Mouse (Mus musculus) urinary bladder, postnatal 25 days (tissue): ENCODE measurements around the gene Il34.

Source experiments
- DNase-seq: peaks from one replicate; pipeline ENCODE4 v3.0.0; 2022; ENCODE audit warnings: low spot score

Il34 gene

DNA sequence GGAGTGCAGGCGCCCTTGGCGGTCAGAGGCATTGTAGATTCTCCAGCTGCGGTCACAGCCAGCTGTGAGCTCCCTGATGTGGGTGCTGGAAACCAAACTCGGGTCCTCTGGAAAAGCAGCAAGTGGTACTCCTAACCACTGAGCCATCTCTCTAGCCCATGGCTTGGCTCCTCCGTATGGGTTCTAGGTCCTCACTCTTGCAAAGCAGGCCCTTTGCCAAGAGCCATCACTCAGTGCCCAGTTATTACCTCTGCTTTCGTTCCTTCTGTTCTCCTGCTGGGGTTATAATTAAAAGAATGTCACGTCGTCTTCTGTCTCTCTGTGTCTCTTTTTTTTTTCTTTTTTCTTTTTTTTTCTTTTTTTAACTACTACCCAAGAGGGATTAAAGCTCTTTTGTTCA lies 72.7 kb downstream of the Il34 start:
- DNase-seq, result no peak

DNA sequence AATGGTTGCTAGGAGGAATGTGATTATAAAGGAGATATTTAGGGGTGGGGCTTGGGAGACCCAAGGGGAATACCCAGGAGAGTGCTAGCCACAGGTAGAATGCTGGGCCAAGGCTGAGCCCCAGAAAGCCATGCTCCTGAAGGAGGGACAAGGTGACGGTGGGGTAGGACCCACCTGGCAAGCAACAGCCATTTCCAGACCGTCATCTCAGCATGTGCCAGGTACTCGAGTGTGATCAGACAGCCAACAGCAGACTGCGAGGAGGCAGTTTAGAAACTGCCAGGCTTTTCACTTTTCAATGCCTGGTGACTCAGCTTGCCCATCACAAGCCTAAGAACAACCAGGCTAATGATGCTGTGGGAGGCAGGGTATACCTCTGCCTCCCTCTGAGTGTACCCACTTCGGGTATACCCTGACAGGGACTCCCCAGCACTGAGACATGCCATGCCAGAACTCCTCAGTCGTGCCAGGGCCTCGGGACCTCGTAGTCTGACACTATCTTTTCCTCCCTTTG lies 74.3 kb downstream of the Il34 start:
- no peak for DNase-seq

DNA sequence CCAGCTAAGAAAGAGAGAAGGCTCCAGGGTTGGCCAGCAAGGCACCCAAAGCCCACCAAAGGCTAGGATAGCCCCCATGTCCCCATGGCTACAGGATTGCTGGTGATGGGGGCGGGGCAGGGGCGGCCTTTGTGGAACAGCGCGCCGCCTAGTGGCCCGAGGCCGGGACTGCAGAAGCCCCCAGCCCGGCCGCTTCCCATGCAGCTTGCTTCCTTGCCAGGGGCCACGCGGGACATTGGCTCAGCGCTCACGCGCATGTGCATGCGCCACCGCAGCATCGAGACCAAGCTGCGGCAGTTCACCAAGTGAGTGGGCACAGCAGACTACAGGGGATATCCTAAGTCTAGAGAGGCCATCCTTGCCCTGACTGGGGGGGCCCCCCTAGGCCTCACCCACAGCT lies 78.8 kb downstream of the Il34 start:
- peak; percentile 34 for DNase-seq

DNA sequence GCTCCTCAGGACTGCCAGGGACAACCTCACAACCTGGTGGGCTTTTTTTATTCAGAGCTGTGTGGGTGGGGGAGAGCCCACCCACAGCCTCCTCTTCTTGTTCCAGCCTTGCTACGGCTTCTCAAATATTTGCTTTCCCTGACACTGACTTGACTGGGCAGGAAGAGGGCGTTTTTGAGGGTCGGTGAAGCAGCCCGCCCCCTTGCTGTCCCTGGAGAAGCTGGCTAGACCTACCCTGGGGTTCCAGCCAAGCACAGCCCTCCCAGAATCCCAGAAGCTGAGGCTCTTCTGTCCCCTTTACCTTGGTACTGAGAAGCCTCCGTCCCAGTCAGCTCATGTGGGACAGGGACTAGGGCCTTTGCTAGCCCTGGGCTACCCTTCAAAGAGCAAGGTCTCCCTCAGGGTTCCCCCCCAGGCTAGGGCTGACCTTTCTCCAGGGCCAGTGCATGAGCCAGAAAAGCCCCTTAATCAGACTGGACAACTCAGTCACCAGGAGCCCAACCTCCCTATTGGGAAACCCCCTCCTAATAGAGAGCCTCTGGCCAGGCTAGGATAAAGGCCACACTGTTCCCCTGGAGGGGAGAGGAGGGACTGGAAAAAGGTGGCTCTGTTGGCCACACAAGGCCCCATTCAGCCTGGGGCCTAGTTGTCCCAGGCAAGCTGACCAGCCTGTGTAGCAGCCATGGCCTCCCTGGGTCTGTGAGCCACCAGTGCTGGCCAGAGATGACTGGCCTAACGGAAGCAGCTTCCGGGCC lies 80.5 kb downstream of the Il34 start:
- DNase-seq, result no peak

DNA sequence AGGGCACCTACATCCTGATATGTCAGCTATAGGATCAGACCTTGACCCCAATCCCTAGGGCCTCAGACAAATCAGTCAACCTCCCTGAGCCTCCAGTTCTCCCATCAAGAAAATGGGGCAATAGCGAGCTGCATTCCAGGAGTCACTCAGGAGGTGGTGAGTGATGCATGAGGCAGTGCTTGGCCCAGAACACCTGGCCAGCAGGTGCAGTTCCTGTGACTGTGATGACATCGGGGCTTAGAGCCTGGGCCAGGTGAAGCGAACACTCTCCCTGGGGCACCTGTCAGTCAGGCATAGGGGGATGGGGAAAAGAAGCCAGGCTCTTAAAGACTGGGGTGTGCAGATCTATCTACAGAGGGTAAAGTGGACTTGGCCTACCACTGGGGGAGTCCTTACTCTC lies 81.2 kb downstream of the Il34 start:
- DNase-seq, result no peak

DNA sequence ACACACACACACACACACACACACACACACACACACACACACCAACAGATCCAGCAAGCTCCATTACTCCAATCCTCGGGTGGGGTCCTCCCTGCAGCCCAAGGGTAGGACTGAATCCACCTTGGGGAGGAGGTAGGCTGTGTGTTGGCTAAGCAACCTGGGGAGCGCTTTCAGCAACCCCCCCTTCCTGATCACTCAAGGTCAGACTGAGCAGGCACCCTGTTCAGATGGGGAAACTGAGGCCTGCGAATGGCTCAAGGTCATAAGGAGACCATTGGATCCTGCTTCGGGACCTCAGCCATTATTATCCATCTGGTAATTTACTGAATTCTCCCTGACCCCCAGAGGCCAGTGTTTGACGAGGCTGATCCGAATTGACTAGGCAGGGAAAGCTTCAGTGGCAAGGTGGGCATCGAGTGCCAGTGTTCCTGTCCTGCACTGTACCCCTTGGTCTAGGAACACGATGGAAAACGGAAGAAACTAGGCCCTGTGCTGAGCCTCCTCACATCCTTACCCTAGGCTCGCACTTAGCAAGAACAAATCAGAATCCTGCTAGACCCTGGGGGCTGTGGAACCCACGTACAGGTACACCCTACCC lies 83.2 kb downstream of the Il34 start:
- DNase-seq, result no peak

DNA sequence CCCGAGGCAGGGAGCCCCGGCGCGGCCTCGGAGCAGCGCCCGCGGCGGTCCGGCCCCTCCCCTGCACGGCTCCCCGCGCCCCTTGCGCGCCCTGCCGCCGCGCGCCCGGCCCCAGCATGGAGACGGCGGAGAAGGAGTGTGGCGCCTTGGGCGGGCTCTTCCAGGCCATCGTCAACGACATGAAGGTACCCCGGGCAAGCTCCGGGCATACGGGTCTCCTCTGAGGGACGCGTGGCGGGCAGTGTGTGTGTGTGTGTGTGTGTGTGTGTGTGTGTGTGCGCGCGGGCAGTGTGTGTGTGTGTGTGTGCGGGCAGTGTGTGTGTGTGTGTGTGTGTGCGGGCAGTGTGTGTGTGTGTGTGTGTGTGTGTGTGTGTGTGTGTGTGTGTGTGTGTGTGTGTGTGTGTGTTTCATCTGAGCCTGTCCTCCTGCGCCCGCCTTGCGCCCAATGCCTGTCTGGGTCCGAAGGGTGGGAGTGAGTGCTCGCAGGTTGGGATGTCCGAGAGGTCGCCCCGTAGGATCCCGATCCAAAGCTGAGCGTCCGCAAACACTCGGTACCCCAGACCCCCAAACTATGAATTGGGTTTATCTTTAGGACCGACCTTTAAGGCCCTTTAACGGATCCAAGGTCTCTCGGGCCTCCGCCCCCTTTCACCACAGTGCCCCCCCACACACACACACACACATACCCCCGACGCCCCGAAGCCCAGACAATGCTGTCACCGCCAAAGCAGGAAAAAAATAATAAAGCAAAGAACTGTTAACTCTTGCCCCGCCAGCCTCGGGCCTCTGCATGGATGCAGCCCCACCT lies 83.9 kb downstream of the Il34 start:
- DNase-seq, result peak; percentile 47

DNA sequence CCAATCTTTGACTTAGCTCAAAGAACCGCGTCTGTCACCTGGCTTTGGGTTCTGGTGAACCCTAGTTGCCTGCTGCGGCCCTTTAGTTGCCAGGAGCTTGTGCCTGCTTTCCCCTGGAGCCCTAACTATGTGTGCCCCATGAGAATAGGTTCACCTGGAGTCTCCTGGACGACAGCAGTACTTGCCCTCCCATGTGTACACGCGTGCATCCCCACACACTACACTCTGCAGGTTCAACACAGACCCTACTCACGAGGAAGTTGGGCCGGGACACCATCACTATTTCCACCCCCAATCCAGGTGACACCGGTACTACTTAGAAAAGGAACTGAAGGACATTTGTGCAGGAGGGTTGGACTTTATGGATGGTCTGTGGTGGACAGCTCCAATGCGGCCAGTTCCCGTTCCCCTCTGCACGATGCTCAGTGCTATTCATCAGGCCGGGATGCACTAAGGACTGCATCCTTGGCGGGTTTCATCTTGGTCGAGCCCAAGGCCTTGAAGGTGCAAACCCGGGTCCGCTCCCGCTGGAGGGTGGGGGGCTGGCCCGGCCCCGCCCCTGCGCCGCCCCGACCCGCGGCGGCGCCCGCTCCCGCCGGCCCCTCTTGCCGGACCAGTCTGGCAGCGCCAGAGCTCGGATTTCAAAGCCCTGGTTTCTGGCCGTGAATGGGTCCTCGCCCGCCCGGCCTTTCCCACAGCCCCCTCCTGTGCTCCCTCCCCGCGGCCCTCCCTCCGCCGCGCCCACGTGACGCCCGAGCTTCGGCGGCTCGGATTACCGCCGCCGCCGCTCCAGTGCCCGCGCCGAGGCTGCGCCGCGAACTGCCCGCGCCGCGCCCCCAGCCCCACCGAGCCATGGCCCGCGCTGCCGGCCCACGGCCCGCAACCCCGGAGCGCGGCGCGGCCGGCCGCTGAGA lies 84.8 kb downstream of the Il34 start, which contains the start of gene Mtss1l:
TSS of gene Mtss1l (plus strand) at position 792 of the 914 bp plus-strand sequence.
- DNase-seq, result peak; percentile 65

DNA sequence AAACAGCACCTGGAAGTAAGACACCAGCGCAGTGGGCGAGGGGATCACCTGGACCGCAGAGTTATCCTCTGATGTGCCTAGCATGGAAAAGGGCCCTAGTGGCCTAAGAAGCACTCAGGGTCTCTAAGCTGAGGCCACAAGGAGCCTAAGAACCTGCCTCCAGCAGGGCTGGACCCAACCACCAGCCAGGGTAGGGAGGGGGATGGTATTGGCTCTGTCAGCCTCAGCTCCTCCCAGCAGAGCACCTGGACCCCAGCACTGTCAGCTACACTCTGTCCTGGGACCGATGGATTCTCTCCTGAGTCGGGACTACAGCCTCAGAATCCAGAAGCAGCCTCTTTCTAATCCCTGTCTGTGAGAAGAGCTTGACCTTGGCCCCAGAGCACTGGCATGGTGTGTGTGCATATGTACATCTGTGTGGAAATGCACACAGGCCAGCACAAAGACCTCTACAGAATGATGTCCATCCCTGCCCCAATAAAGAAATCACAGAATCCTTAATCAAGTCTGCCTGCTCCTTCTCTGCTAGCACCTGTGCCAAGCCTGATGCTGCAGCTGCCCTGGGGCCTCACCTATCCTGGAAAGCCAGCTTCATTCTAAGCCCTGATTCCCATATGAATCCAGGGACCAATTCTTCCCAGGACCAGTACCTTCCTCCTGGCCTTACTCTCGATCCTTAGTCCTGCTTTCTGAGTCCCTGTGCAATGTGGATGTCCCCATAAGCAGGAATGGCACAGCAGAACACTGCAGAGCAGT lies 85.6 kb downstream of the Il34 start:
- no peak for DNase-seq

DNA sequence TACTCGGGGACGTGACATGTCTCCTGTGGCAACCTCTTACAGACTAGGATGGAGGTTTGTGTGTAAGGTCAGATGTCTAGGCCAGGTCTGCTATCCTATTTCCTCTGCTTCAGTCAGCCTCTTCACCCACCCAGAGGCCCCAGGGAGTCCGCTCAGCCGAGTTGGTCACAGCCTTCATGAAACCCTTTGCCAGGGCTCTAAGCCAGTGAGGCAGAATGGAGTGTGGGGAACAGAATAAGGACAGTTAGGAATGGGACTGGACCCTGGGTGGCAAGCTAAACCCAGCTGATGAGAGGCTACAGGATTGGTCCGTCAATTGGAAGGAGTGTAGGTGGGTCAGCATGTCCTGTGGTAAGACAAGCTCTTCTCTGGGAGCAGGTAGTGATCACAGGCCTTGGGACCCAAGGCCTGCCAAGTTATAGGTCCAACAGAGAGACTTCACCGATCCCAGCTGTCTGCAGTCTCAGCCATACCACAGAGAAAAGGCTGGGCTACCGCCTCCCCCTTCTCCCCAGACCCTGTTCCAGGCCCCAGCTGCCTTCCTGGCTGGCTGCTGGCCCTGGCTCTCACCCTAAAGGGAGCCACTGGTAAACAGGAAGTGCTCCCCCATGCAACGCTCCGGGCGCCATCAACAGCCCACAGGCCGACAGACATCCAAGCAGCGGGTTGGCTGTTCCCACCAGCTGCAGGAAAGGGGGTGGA lies 86.6 kb downstream of the Il34 start:
- DNase-seq, result no peak

DNA sequence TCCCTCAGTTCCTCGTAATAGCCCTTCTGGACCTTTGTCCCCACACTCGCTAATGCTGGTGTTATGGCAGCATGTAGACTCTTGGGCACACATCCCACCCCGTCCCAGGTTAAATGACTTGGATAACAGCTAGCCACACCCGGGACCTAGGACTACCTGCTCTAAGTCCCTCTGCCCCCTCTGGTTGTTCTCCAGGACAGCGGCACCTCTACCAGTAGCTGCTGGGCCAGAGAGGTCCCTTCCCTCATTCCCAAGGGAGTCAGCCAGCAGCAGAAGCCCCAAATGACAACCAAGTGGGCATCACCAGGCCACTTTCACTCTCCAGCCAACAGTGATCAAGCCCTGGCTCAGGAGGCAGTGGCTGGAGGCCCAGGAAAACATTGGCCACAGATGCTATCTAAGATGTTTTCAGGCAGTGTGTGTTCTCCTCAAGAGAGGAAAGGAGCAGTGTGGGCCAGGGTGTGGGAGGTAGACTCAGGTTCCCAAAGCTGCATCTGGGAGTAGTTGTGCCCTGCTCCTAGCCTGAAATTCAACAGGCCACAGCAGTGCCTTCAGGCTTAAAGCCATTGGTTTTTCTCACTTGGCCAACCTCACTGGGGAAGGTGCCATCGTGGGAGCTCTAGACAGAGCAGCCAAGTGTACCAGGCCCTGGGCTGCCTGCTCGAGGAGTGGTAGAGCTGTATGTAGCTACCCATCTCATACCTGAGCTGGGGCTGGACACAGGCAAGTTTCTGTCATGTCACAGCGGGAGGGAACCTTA lies 87.3 kb downstream of the Il34 start:
- DNase-seq, result no peak

DNA sequence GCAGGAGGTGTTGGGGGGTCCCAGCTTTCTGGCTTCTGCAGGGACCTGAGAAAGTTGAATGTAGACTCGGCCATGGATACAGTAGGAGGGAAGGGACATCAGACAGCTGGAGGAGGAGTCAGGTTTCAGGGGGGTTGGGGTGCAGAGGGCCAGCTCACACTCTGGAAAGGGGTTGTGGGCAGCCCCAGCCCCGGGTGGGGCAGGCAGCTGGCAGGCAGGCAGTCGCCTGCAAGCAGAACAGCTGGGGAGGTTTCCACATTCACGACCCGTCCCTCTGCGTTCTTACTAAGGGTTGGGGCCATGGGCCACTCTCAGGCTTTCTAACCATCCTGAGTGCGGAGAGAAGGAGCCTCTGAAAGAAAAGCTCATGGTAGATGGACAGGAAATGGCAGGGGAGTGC lies 88.6 kb downstream of the Il34 start:
- DNase-seq, result no peak

DNA sequence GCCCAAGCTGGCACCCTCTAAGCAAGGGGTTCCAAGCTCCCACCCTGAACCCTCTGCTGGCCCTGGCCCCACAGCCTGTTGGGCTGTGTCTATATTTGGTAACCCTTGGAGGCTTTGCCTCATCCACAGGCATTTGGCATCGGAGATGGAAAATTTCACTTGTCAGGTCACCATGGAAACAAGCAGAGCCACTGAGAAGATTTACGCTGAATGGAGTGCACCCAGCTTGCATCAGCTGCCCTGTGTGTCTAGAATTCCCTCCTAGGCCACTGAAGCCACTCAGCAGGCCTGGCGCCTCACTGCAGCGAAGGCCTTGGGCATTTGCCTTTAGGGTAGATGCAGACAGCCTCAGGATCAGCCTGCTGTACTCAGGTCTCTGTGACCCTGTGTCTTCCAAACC lies 89.6 kb downstream of the Il34 start:
- no peak for DNase-seq

DNA sequence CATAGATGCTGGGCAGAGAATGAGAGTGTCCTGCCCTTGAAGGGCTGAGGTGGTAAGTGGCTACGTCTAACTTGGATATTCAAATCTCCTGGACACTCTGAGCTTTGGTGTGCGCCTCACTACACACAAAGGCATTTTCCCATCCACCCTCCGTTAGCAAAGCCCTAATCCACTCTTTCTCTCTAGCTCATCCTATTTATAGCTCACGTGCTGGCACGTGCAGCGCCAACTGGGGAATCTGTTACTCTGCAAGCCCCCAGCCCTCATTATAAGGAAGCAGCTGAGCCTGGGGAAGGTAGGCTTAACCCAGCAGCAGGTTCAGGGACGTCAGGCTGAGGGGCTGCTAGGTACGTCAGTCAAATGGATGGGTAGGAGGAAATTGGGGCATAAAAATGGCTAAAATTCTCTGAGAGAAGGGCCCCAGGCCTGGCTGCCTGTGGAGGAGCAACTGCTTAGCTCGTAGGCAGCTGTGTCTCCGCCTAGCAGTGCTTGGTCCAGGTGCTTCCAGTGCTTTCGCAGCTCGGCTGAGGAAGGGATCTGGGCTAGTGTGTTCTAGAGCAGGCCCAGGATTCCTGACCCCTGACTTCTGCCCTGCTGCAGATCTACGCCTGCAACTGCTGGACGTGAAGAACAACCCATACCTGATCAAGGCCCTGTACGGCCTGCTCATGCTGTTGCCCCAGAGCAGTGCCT lies 90.8 kb downstream of the Il34 start:
- no peak for DNase-seq

DNA sequence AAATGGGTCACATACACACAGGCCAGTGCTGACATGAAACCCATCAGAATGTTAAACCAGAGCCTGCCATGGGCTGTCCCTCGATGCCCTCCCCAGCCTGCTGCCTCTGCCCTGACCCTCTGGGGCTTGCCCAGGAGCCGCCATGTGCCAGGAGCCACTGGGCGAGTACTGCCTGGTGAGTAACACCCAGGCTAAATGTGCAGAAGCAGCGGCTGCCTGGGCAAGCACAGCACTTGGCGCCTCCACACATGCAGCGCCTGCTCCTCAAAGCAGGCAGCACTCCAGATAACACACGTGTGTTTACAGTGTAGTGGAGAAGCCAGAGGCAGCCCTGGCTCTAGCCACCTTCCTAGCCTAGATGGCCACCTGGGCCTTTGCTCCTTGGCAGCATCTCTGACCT lies 92.7 kb downstream of the Il34 start:
- DNase-seq, result no peak

DNA sequence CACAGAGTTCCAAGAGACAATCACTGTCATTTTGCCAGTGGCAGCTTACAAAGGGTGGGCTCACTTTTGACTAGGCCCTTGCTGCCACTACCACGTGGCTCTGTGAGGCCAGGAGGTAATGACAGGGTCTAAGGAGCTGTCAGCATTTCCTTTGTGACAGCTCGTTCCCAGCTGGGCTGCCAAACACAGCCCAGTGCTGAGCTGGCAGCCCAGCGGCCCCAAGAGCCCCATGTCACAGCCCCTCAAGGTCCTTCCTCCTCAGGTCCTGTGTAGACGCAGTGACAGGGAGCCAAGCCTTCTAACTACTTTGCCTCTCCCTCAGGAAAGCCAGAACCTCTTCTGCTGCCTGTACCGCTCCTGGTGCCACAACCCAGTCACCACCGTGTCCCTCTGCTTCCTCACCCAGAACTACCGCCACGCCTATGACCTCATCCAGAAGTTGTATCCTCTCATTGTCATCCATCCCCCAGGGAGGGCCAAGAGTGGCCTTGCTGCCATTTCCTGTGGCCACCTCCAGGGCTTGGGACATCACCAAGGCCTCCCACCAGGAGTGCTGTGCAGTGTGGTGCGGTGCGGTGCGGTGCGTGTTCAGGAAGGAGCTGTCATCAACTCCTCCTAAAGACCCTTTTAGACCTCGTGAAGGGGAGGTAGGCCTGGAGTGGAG lies 94.3 kb downstream of the Il34 start:
- DNase-seq, result no peak

DNA sequence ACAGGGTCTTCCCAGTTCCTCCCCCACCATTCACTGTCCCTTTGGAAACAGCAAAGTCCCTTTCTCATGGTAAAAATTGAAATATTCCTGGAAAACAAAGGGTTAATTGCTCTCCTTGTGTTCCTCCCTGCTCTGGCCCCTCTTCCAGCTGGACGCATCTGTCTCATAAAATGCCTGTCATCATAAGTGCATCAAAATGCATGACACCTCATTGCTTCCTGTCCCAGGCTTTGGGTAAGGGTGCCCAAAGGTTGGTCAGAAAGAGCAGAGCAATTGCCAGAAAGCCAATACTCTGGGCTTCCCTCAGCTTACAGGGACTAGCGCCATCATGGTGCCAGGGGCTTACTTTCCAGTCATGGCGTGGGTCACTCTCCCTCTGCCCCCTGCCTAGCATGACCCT lies 95.1 kb downstream of the Il34 start:
- no peak for DNase-seq

DNA sequence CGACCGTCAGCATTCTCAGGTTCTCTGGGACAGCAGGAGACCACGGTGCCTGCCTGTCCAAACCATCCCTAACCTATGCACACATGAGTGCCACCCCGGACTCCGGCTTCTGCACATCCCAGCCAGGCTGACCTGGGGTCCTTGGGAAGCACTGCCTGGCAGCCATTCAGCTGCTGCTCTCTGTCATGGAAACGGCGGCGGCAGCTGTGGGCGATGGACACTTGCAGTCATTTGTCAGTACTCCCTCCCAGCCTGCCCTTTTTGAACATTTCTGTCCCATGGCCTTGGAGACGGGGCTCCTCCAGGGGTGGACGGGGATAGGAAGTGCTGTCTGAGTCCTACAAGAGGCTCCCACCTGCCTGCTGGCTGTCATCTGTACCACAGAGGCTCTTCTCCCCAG lies 97.3 kb downstream of the Il34 start:
- no peak for DNase-seq
